Mouse (Mus musculus): ENCODE results near the gene Kcnj4. TPM values are rescaled to one million over a fixed set of nuclear protein-coding genes. Genes with fewer than 3 reads are reported as not detected.

Kcnj4 gene
- polyA plus RNA-seq, 1 experiment = 0.30 TPM

DNA sequence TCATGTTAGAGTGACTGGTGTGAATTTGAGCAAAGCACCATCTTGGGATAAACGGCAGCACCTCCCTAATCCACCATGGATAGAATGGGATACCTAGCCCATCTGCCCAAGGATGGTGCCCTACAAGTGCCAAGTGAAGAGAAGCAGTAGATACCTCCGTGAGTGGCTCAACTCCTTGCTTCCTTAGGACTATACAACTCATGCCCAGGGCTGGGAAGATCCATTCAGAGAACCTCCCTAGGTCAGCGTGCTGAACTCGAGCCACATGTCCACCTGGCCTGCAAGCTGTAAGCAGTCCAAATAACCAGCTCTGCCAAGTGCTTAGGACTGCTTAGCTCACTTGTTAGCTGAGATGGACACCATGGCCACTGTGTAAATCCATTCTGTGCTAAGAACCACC, 22.2 kb upstream of the Kcnj4 start:
- DNase-seq (ENCODE audit: low read depth) = no peak
- TF ChIP-seq CTCF (IDR thresholded peaks at IDR 0.05; ENCODE audit: borderline replicate concordance, extremely low read depth, insufficient read depth, insufficient read length) (no peak), POLR2A (IDR thresholded peaks at IDR 0.05; ENCODE audit: borderline replicate concordance, extremely low read depth, insufficient read depth, insufficient read length, poor library complexity, severe bottlenecking) (no peak)

DNA sequence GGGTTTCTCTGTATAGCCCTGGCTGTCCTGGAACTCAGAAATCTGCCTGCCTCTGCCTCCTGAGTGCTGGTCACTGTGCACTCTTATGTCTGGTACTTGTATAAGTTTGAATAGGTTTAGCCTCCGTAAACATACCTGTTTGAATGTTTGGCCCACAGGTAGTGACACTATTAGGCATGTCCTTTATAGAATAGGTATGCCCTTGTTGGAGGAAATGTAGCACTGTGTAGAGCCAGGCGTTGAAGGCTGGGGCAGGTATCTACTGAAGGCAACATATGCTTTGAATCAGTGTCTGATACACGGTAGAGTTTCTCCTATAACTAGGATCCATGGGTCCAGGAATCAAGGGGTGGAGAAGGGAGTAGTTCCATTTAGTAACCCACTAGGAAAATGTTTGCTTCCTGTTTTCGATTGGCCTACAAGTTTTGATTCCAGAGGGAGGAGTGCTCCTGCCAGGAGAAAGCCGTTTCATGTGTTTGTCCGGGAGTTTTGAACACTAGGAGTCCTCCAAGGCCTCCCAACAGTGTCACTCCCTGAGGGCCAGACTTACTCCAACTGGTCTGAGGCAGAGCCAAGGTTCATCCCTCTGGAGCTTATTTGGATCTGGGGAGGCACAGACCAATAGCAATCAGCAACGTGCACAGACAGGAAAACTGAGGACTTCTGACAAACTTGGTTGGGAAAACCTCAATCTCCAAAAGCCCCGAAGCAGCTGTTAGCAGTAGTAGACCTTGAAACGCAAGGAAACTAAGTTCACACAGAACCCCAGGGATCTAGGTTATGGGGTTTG, 21.1 kb upstream of the Kcnj4 start:
- no peak for DNase-seq (ENCODE audit: low read depth)
- TF ChIP-seq POLR2A (IDR thresholded peaks at IDR 0.05; ENCODE audit: borderline replicate concordance, extremely low read depth, insufficient read depth, insufficient read length, poor library complexity, severe bottlenecking) = no peak
- no peak for TF ChIP-seq CTCF (IDR thresholded peaks at IDR 0.05; ENCODE audit: borderline replicate concordance, extremely low read depth, insufficient read depth, insufficient read length)

DNA sequence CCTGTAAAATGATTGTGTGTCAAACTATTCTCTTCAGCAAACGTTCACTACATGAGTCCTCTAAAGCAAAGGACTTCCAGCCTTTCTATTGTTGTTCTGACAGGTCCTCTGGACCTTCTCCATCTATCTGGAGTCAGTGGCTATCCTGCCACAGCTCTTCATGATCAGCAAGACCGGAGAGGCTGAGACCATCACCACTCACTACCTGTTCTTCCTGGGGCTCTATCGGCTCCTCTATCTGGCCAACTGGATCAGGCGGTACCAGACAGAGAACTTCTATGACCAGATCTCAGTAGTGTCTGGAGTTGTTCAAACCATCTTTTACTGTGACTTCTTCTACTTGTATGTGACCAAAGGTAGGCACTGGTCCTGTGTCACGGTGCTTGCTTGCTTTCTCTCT, 20.5 kb upstream of the Kcnj4 start:
- no peak for TF ChIP-seq CTCF (IDR thresholded peaks at IDR 0.05; ENCODE audit: borderline replicate concordance, extremely low read depth, insufficient read depth, insufficient read length)
- TF ChIP-seq POLR2A (IDR thresholded peaks at IDR 0.05; ENCODE audit: borderline replicate concordance, extremely low read depth, insufficient read depth, insufficient read length, poor library complexity, severe bottlenecking) = no peak

DNA sequence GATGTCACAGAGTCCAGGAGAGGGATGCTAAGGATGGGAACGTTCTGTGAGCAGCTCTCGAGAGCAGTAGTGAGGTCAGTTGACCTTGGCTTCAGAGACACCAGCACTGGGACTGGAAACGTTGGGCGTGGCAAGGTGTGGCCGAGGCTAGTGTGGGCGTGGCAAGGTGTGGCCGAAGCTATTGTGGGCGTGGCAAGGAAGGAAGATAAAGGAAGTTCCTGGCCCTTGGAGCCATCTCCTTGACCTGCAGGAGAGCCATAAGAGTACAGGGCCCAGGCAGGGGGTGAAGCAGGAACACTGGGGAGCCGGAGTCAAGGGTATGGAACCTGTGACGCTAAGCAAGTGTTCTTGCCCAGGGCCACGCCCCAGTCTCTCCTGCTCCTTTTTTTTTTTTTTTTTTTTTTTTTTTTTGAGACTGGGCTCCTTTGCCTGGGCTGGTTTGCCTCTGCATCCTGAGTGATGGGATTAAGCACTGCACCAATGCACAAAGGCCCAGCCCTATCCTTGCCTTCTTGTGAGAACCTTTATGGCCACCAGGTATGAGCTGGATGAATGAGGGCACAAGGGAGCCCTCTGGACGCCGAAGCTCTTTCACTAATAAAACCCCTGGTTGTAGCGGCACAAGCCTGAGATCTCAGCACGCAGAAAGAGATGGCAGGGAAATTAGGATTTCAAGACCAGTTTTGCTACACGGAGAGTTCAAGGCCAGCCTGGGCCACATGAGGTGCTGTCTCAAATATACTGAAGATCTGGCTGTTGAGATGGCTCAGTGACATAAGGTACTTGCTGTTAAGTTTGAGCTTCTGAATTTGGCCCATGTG, 14.6 kb upstream of the Kcnj4 start:
- TF ChIP-seq CTCF (IDR thresholded peaks at IDR 0.05; ENCODE audit: borderline replicate concordance, extremely low read depth, insufficient read depth, insufficient read length) (no peak), POLR2A (IDR thresholded peaks at IDR 0.05; ENCODE audit: borderline replicate concordance, extremely low read depth, insufficient read depth, insufficient read length, poor library complexity, severe bottlenecking) (no peak)
- no peak for DNase-seq (ENCODE audit: low read depth)

More for the DNA sequence above, 20.5 kb upstream of the Kcnj4 start:
- DNase-seq (ENCODE audit: low read depth) = no peak

DNA sequence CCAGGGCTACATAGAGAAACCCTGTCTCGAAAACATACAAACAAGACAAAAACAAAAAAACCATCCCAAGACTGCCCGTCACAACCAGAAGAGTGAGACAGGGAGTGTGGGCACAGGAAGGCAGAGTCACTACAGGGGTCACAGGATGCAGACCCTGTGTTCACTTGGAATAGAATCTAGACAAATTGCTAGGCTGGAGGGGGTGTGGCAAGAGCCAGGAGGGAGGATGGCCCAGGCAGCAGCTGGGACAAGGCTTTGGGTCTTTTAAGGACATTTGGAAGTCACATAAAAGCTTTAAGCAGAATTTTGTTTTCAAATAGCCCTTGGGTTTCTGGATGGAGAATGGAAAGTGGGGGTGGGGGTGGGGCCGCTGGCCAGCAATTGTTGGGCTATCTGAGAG, 13.5 kb upstream of the Kcnj4 start:
- TF ChIP-seq POLR2A (IDR thresholded peaks at IDR 0.05; ENCODE audit: borderline replicate concordance, extremely low read depth, insufficient read depth, insufficient read length, poor library complexity, severe bottlenecking) = no peak
- no peak for TF ChIP-seq CTCF (IDR thresholded peaks at IDR 0.05; ENCODE audit: borderline replicate concordance, extremely low read depth, insufficient read depth, insufficient read length)
- no peak for DNase-seq (ENCODE audit: low read depth)

DNA sequence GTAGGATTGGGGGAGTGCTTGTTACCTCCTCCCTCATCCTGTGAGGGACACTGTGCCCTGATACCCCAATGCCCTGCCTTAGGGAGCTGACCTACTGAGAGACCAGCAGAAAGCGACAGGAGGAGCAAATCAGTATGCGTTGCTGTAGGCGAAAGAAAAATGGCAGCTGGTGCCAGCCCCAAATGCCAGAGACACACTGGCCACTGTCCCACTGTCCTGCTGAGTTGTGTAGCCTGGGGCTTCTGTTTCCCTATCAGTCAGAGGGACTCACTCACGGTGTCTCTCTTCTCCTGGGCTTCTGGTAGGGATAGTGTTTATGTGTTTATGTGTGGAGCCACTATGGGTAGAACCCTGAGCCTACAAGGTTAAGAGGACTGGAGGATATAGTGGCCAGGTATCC, 12.7 kb upstream of the Kcnj4 start:
- TF ChIP-seq POLR2A (IDR thresholded peaks at IDR 0.05; ENCODE audit: borderline replicate concordance, extremely low read depth, insufficient read depth, insufficient read length, poor library complexity, severe bottlenecking) = no peak
- TF ChIP-seq CTCF (IDR thresholded peaks at IDR 0.05; ENCODE audit: borderline replicate concordance, extremely low read depth, insufficient read depth, insufficient read length) = no peak
- DNase-seq (ENCODE audit: low read depth) = no peak

DNA sequence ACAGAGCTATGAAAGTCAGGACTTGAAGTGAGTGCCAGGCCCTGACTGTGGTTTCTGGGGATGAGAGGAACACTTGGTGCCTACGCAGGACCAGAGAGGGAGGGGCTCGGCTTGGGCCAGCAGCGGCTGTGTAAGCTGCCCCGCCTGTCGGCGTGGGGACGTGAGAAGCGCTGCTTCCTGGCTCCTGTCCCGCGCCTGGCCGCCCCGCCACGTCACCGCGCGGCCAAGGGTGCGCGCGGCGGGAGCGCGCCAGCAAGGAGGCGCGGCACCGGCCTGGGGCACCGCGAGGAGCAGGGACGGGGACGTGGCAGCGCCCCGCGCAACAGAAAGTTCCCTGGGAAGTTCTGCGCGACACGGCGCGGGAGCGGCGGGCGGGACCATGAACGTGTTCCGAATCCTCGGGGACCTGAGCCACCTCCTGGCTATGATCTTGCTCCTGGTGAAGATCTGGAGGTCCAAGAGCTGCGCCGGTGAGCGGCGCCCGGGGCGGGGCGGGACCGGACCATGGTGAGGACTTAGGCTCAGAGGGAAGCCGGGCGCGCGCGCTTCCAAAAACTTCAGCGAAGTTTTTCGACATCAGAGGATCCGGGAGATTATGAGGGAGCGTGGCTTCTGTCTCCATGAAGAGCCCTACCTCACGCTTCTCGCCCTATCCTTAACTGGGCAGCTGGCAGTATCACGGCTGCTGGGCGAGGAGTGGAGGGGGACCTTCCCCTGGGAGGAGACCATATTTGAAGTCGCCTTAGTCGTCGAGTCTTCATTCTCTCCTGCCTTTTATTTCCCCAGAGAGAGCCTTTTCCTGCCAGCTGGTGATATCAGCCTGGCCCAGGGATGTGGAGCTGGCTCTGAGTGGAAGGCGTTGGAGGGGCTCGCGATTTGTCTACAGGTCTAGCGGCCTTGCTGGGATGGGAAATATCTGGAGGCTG, 11.4 kb upstream of the Kcnj4 start, which contains the start of gene Kdelr3:
TSS of gene Kdelr3 (plus strand) at position 241 of the 926 bp plus-strand sequence.
- peak; percentile 65 for DNase-seq (ENCODE audit: low read depth)
- TF ChIP-seq POLR2A (IDR thresholded peaks at IDR 0.05; ENCODE audit: borderline replicate concordance, extremely low read depth, insufficient read depth, insufficient read length, poor library complexity, severe bottlenecking) (no peak), CTCF (IDR thresholded peaks at IDR 0.05; ENCODE audit: borderline replicate concordance, extremely low read depth, insufficient read depth, insufficient read length) (no peak)

DNA sequence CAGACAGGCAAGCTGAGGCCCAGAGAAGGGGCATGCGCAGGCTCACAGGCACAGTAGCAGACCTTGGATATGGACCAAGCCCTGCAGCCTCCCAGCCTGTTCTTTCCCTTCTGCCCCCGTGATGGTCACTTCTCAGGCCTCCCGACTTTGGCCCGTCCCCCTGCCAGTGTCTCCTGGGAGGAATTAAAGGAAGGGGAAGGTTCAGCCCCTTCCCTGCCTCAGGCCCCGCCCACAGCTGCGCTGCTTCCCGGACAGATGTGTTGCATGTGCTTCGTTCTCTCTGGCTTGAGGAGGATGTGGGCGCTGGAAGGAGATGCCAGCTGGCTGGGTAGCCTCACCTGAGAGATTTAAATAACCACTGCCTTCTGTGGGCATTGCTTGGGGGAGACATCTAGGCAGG, 8.9 kb upstream of the Kcnj4 start:
- no peak for TF ChIP-seq CTCF (IDR thresholded peaks at IDR 0.05; ENCODE audit: borderline replicate concordance, extremely low read depth, insufficient read depth, insufficient read length)
- no peak for TF ChIP-seq POLR2A (IDR thresholded peaks at IDR 0.05; ENCODE audit: borderline replicate concordance, extremely low read depth, insufficient read depth, insufficient read length, poor library complexity, severe bottlenecking)
- no peak for DNase-seq (ENCODE audit: low read depth)

DNA sequence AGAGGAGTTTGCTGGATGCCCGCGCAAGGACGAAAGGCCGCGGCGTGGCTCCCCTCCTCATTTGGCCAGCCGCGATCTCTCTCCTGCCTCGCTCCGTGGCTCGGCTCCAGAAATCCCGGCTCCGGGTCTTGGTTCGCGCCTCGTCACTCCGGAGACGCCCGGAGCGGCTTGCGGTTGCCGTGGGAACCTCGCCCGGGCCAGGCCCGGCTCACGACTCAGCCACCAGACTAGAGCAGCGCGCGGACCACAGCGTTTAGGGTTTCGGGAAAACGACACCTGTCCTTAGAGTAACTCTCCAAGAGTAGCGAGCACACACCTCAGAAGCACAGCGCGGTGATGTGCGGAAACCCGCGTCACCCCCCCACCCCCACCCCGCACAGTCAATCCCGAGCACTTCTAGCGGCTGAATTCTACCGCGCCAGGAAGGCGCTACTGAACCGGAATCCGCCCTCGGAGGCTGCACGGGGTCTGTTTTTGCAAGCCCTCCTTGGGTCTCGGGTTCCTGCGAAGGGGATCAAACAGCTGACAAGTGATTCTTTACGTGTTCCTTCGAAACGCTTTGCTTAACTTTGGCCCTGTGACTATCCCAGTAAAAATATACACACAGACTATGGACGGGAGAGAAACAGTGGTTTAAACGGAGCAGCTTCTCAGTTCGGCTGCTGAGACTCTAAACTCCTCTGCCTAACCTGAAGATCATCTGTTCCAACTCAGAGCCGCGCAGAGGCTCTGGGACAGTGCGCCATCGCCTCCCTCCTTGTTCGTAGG, 6.7 kb upstream of the Kcnj4 start:
- DNase-seq (ENCODE audit: low read depth) = peak; percentile 91
- no peak for TF ChIP-seq POLR2A (IDR thresholded peaks at IDR 0.05; ENCODE audit: borderline replicate concordance, extremely low read depth, insufficient read depth, insufficient read length, poor library complexity, severe bottlenecking)
- TF ChIP-seq CTCF (IDR thresholded peaks at IDR 0.05; ENCODE audit: borderline replicate concordance, extremely low read depth, insufficient read depth, insufficient read length) = no peak

DNA sequence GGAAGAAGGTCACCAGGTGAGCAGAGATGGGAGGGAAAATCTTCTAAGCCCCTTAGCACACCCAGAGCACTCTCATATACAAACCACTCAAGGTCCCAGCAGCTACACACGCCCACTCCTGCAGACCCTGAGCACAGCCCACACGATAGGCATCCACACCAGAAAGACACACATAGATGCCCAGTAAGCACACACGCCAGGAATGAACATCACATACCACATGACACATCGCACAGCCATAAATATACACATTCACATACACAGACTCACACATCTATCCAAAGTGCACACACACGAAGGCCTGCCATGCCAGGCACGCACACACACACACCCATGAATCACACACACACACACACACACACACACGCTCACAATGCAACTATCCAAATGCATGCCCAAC, 5.4 kb upstream of the Kcnj4 start:
- TF ChIP-seq POLR2A (IDR thresholded peaks at IDR 0.05; ENCODE audit: borderline replicate concordance, extremely low read depth, insufficient read depth, insufficient read length, poor library complexity, severe bottlenecking) (no peak), CTCF (IDR thresholded peaks at IDR 0.05; ENCODE audit: borderline replicate concordance, extremely low read depth, insufficient read depth, insufficient read length) (no peak)
- DNase-seq (ENCODE audit: low read depth) = no peak
